Mouse (Mus musculus) liver, adult 2 months (tissue): ENCODE measurements at regions not wholly inside any gene's neighbourhood (a gene's known extent, or its start where the extent isn't known, plus 50 kb on each side); places are given as distances from the start of the nearest gene placed in this dataset.

Source experiments
- CTCF ChIP-seq: fragments of 200-500 bp; IDR thresholded peaks from 2 replicates; pipeline ENCODE4 v1.5.1; 2011; ENCODE audit warnings: low read depth, low read length, control low read depth
- POLR2A ChIP-seq: fragments of 200-500 bp; IDR thresholded peaks from 2 replicates; pipeline ENCODE4 v1.6.1; 2011; ENCODE audit warnings: low read length, control low read depth; ENCODE audit not compliant: insufficient read depth; ENCODE audit errors: extremely low read depth

GRCm38 (mm10) chr3:120685227-120685626 lies 486.3 kb downstream of the Rwdd3 start:
- TF ChIP-seq CTCF (no peak), POLR2A (no peak)
